Mouse (Mus musculus): ENCODE results near the gene Six5. TPM values are rescaled to one million over a fixed set of nuclear protein-coding genes. Genes with fewer than 3 reads are reported as not detected.

Six5 gene
- total RNA-seq, 2 experiments from 2014 or later = 1.6 TPM

DNA sequence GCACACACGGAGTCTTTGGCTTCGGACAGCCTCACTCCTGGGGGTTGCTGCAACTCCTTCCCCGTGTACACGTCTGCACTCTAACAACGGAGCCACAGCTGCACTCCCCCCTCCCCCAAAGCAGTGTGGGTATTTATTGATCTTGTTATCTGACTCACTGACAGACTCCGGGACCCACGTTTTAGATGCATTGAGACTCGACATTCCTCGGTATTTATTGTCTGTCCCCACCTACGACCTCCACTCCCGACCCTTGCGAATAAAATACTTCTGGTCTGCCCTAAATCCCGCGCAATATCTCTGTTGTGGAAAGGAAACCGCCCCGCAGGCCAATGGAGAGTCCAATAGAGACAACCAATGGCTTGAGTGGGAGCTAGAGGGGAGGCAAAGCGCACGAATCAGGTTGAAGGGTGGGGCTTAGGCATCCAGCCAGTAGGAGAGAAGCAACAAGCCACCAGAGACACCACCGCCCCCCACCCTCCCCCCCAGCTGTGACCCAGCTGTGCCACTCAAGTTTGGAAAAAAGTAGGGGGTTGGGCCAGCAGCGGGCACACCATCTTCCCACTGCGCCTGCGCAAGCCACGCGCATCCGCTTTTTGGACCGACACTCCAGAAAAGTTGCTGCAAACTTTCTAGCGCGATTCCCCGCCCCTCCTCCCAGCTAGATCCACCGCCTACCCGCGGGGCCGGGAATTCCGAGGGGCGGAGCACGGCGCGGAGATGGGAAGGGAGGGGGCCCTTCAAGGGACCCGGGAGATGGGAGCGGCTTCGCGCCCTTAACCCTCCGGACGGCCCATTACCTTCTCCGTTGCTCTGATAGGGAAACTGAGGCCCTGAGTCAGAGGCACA lies 633 bp upstream of the Six5 start:
- intact Hi-C loops (cut with DNase I) = no loop called here
- peak; percentile 86 to 94 for DNase-seq (ENCODE audit: low spot score in 2 of 2)

GRCm38 (mm10) chr7:19094826-19095750 lies 694 bp downstream of the Six5 start:
- intact Hi-C loops (cut with DNase I) = no loop called here
- no peak for DNase-seq (ENCODE audit: low spot score in 2 of 2)

GRCm38 (mm10) chr7:19095751-19096110 lies 1.3 kb downstream of the Six5 start:
- no peak for DNase-seq (ENCODE audit: low spot score in 2 of 2)
- intact Hi-C loops (cut with DNase I) = no loop called here

GRCm38 (mm10) chr7:19096421-19096976 lies 2.1 kb downstream of the Six5 start:
- intact Hi-C loops (cut with DNase I) = no loop called here
- DNase-seq (ENCODE audit: low spot score in 2 of 2) = no peak

DNA sequence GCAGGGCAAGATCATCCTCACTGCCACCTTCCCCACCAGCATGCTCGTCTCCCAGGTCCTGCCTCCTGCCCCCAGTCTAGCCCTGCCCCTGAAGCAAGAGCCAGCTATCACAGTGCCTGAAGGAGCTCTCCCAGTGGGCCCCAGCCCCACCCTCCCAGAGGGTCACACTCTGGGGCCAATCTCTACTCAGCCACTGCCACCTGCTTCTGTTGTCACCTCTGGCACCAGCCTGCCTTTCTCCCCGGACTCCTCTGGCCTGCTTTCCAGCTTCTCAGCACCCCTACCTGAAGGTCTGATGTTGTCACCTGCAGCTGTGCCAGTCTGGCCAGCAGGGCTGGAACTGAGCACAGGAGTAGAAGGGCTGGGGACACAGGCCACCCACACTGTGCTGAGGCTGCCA lies 2.8 kb downstream of the Six5 start:
- intact Hi-C loops (cut with DNase I) = no loop called here
- no peak for DNase-seq (ENCODE audit: low spot score in 2 of 2)

DNA sequence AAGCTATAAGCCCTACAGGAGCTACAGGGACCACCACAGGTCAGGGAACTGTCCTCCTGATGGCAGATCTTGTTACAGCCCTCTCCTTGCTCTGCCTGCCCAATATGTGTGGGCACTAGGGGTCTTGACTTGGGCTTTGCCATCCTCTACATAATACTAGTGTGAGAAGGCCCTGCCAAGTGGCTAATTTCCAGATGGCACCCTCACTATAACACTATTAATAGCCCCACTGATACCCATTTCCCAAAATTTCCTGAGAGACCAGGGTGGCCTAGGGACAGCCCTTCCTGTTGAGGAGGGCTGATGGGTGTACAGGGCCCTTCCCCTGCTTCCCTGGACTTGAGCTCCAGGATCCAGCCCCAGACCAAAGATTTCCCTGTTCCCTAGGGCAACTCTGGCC lies 3.5 kb downstream of the Six5 start:
- intact Hi-C loops (cut with DNase I) = no loop called here
- DNase-seq (ENCODE audit: low spot score in 2 of 2) = no peak

- intact Hi-C loops (cut with DNase I) = no loop called here
- DNase-seq (ENCODE audit: low spot score in 2 of 2) = no peak
Observed at GRCm38 (mm10) chr7:19098811-19099210, 4.4 kb downstream of the Six5 start.

GRCm38 (mm10) chr7:19100290-19100689 lies 5.9 kb downstream of the Six5 start:
- intact Hi-C loops (cut with DNase I) = no loop called here
- no peak for DNase-seq (ENCODE audit: low spot score in 2 of 2)

DNA sequence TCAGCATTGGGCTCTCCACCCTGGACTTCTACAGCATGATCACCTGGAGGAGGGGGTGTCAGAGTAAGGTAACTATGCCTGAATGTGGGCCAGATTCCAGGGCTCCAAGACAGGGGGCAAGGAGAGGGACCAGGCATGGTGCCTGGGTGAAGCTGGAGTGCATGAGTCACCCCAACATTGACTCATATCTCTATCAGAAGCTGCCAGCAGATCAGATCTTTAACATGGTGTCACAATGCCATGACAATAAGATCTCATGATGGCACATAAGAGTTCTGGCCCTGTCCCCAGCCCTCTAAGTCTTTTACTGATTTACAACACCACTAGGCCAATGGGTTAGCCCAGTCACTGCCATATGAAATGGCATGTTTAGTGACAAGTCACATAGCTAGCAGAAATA lies 9.3 kb downstream of the Six5 start:
- intact Hi-C loops (cut with DNase I) = no loop called here
- no peak for DNase-seq (ENCODE audit: low spot score in 2 of 2)

- no peak for DNase-seq (ENCODE audit: low spot score in 2 of 2)
Observed at GRCm38 (mm10) chr7:19104486-19104885, 10.1 kb downstream of the Six5 start.

DNA sequence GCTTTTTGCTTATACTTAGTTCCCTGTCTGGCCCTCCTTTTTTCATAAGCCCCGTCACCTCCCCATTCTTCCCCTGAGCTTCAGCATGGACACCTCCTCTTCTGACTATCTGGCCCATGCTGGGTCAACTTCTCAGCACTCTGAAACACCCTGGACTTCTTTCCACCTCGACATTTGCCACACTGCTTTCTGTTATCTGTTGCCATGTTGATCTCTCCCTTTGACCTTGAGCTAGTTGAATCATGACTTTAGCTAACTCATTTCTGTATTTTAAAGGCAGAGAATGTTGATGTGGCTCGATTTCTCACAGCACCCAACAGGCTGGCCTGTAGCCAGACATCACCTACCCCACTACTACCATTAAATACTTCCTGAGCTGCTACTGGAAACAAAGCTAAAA lies 13.0 kb downstream of the Six5 start:
- DNase-seq (ENCODE audit: low spot score in 2 of 2) = no peak
- intact Hi-C loops (cut with DNase I) = no loop called here

More at GRCm38 (mm10) chr7:19104486-19104885, 10.1 kb downstream of the Six5 start:
- intact Hi-C loops (cut with DNase I) = no loop called here

GRCm38 (mm10) chr7:19109565-19109964 lies 15.2 kb downstream of the Six5 start:
- DNase-seq (ENCODE audit: low spot score in 2 of 2) = no peak
- intact Hi-C loops (cut with DNase I) = no loop called here

DNA sequence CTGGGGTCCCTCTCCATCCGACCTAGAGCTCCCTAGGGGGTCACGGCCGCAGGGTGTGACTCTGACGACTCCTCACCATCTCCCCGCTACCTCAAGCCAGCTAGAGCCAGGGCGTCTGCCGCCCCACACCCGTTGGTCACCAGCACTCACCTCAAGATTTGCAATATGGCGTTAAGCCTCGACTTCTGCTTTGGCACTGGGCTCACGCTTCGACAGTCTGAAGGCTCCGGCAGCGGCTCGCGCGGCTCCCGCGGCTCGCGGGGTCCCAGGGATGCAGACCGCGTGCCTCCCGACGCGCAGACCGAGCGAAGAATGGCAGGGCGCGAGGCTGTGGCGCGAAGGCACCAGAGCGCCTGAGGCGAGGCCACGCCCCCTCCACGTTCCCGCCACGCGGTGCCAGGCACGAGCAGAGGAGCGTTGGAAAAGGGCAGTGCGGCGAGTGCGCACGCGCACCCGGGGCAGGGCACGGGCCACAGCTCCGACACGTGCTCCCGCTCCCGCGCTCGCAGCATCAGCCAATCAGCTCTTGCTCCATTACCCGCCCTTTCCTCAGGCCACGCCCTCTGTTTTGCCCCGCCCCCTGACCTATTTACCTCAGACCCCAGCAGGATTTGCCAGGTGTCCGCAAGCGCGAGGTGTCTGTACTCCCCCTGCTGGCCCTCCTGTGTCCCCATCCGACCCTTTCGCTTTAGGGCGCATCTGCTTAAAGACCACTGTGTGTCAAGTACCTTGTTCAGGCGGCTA lies 23.8 kb downstream of the Six5 start, which contains the start of gene Gm4969:
Gene Gm4969, minus strand, starts transcription at position 341 of the 744 bp plus-strand sequence.
- DNase-seq (ENCODE audit: low spot score in 2 of 2) = peak; percentile 73 to 86
- intact Hi-C loops (cut with DNase I) = no loop called here

DNA sequence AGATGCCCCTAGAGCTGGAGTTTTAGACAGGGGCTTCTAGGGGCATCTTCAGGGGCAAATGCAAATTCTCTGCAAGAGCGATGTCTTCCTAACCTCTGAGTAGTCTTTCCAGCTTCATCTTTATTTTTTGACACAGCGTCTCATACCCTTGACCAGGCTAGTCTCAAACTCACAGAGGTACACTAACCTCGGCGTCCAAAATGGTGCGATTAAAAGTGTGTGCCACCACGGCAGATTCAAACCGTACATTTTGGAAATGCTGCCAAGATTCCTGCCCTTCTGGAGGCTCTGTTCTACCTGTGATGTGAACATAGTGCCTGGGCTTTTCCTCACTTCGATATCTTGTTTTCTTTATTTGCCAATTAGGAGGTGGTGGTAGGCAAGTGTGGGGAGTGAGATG lies 24.7 kb downstream of the Six5 start:
- DNase-seq (ENCODE audit: low spot score in 2 of 2) = no peak
- intact Hi-C loops (cut with DNase I) = no loop called here

- intact Hi-C loops (cut with DNase I) = no loop called here
- DNase-seq (ENCODE audit: low spot score in 2 of 2) = peak; percentile 94 to 97
Observed at GRCm38 (mm10) chr7:19119631-19120429, 25.4 kb downstream of the Six5 start, which contains the start of gene Fbxo46. Gene Fbxo46, plus strand, starts transcription at chr7:19119859.

GRCm38 (mm10) chr7:19121686-19122085 lies 27.3 kb downstream of the Six5 start:
- intact Hi-C loops (cut with DNase I) = no loop called here
- no peak for DNase-seq (ENCODE audit: low spot score in 2 of 2)

DNA sequence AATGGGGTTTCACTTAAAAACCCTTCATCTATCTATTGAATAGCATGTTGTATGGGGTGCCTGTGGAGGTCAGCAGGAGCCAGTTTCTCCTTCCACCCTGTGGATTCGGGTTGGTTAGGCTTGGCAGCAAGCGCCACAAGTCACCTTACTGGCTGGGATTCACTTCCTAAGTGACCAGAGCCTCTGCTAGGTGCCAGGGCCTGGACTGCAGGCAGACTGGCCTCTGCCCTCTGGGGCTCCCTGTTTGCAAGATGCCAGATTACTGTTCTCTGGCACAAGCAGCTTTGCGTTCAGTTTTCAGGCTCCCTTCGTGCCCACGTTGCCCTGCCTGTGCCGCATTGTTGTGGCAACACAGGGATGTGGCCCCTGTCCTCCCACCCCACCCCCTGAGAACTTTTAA lies 30.3 kb downstream of the Six5 start:
- intact Hi-C loops (cut with DNase I) = no loop called here
- no peak for DNase-seq (ENCODE audit: low spot score in 2 of 2)

- intact Hi-C loops (cut with DNase I) = no loop called here
- peak in 1 of 2 experiments; percentile 62 for DNase-seq (ENCODE audit: low spot score in 2 of 2)
Observed at GRCm38 (mm10) chr7:19127744-19128143, 33.4 kb downstream of the Six5 start.

- DNase-seq (ENCODE audit: low spot score in 2 of 2) = no peak
- intact Hi-C loops (cut with DNase I) = no loop called here
Observed at GRCm38 (mm10) chr7:19129396-19129795, 35.0 kb downstream of the Six5 start.

Measured in left cerebral cortex, postnatal 14 days (tissue).